Mouse (Mus musculus) cerebellum, adult (tissue): ENCODE results near the gene Slco2a1.
"Not testable (repeated sequence)": the region's sequence is repeated elsewhere in the genome, so short reads cannot be mapped to it uniquely, and the experiment has no call there.

Experiments
- ATAC-seq: cut with Nextera tagmentation; 2 replicates; pipeline ENCODE4 v1.9.2; 2017; ENCODE audit warnings: mild to moderate bottlenecking, moderate library complexity, mixed read lengths; ENCODE audit not compliant: insufficient number of reproducible peaks, low FRiP score, low TSS enrichment

Slco2a1 gene

DNA sequence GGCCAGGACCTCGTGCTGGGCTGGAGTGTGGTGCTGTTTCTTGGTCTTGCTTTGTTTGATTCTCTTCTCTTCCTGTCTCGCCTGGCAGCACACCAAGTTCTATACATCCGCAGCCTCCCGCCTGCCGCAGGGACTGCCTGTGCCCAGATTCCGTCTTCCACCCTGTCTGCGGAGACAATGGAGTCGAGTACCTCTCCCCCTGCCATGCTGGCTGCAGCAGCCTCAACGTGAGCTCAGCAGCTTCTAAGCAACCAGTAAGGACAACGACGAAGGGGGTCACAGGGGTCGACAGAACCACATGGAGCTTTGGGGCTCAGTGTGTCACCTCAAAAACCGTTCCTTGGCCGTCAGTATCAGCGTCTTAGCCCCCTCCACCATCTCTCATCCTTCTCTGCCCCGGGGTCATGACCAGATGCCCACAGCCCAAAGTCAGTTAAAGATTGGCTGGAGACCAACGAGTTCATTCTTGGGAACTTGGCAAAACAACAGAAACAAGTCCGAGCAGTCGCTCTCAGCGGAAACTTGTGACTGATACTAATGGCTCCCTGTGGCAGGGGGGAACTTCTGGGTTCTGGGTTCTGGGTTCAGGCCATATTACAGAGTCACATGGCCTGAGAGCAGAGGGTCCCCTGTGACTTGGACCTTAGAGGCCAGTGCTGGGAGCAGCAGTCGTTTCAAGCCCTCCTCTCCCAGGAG is 88.5 kb downstream of the Slco2a1 start:
- ATAC-seq = no peak

DNA sequence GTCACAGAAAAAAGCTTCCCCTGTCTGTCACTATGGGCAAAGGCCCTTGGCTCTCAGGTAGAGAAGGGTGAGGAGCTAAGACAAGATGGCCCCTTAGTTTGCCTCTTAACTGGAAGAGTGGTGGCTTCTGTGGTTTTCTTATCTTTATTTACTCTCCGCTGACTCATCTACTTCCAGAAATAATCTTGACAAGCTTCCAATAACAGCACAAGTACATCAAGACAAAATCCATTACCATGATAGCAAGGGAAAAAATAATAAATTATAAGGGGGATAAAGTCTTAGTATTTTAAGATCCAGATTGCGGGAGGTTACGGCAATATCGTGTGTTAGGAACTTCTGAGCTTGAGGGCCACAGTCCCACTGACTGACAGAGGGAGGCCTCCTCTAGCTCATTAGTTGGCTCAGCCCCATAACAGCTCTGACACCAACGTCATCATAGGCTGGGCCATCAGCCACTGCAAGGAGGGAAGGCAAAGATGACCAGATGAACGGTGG is 89.7 kb downstream of the Slco2a1 start:
- ATAC-seq = no peak

DNA sequence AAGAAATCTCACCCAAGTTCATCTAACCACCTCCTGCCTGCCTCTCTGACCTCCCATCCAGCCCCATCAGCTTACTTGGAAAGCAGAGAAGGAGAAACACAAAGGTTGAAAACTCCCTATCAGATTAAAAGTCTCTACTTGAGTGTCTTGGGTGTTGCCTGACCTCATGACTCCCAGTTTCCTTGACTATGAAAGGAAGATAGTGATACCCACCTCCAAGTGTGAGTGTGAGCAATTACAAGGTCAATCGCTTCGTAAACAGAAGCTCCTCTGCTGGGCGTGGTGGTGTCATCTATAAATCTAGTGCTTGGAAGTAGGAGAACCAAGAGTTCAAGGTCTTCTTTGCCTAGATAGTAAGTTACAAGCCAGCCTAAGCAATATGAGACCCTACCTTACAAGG is 91.7 kb downstream of the Slco2a1 start:
- ATAC-seq = no peak

DNA sequence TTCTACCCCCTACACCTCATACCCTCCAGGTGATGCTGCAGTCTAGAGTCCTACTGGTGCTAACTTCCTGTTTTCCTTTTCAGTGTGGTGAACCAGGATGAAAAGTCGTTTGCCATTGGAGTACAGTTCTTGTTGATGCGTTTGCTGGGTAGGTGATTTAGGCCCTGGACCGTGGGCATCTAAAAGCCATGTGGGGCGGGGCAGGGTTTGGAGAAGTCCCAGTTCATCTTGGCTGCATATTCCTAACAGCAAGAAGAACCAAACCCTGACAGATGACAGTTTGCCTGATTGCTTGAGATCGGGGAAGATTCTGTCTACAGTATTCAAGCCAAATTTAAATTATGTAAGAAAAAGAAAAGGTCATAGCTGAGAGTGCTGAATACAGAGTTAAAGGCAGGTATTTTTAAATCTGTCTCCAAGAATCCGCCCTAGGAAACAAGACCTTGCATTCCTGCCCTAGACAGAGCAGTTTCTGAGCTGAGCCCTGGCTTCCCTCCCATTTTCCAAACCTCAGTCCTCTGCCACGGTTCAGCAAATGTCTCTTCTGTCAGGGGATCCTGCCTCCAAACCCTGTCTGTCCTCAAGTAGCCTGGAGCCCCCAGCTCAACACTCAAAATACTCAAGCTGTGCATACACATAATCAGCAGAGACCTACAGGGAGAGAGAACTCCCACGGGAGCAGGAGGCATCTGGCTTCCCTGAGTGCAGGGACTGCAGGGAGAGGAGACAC is 93.9 kb downstream of the Slco2a1 start:
- ATAC-seq = no peak

DNA sequence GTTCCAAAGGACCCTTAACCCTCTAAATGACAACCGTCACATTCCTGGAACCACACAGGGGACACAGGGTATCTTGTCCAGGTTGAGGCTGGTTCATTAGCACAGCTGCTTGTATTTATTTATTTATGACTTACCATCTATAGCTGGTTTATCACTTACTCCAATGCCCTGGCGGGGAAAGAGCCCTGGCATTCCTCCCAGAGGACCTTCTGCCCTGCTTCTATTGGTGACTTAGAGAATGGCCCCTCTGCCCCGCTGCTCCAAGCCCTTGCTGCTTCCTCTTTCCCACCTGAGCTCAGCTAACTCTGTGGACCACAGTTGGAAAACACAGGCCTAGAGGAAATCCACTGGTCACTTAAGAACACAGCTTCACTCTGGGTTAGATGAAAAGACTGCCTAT is 94.9 kb downstream of the Slco2a1 start:
- ATAC-seq = no peak

DNA sequence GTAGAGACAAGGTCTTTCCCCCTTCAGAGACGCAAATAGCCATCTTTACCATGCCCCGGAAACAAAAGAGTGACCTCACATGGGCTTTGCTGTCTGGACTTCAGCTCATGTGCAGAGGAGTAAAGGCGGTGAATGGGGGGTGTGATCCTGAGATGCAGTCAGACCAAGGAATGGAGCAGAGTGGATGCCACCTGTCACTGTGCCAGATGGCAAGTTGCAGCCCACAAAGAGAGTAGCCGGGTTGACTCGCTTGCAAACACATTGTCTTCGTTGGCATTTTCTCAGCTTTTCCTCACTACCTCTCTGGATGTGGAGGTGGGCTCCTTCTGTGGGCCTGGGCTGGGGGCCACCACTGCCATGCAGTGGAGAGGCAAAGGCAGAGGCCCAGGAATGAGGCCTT is 98.2 kb downstream of the Slco2a1 start:
- ATAC-seq = no peak

DNA sequence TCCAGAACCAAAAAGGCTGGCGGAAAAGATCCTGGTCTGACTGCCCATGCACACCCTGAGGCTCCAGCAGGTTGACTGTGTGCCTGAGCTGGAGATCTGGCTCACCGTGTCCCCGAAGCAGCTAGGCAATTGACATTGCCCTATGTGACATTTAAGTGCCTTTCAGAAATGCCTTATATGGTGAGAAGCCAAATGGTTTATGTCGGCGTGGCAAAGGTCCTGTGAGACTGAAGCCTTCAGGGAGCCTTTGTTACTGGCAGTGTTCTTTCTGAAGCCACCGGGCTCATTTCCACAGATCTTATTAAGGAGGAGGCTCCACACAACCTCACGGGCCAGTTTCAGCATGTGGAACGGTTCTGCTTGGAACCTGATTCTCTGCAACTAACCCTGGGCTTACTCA is 98.8 kb downstream of the Slco2a1 start:
- ATAC-seq = no peak

DNA sequence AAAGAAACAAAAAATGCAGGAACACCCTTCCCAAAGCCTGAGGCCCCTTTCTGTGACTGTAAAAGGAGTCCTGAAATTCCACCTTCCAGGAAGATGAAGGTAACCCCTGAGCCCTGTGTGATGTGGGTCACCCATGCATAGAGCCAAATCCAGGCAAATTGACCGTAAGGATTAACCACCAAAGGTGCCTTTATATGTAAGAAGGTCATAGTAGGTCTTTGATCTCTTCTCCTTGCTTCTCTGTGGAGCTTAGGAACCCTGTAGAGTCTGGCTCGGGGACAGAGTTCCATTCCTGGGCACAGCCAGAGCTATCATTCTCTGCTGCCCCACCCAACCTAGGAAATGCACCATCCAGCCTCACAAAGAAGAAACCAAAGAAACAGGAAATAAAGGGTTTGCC is 100.1 kb downstream of the Slco2a1 start:
- ATAC-seq = no peak

DNA sequence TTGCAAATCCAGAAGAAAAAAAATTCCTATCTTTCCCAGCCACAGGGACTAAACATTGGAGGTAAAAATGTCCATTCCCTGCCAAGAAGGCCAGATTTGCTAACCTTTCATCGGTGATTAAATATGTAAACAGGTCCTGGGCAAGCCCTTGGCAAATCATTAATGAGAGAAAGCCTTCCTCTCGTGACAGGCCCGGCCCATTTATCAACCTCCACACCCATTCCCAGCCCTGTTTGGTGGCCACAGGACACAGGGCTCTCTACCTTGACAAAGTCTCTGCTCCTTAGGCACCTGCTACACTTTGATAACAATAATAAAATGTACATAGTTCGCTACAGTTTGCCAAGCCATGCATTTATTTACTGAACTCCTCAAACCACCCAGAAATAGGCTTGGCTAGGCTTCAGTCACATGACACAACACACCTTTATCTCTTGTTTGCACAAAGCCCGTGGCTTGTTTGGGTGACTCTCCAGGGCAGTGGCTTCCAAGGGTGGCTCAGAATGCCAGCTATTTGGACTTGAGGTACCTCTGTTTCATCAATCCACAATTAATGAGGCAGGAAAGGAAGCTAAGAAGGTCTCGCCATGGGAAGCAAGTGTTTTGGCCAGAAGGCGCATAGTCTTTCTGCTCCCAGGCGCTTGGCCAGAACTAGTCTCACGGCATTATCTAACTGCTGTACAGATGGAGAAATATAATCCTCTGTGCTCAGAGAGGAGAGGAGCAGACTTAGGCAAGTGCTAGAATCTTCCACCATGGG is 101.8 kb downstream of the Slco2a1 start:
- ATAC-seq = peak; percentile 53

DNA sequence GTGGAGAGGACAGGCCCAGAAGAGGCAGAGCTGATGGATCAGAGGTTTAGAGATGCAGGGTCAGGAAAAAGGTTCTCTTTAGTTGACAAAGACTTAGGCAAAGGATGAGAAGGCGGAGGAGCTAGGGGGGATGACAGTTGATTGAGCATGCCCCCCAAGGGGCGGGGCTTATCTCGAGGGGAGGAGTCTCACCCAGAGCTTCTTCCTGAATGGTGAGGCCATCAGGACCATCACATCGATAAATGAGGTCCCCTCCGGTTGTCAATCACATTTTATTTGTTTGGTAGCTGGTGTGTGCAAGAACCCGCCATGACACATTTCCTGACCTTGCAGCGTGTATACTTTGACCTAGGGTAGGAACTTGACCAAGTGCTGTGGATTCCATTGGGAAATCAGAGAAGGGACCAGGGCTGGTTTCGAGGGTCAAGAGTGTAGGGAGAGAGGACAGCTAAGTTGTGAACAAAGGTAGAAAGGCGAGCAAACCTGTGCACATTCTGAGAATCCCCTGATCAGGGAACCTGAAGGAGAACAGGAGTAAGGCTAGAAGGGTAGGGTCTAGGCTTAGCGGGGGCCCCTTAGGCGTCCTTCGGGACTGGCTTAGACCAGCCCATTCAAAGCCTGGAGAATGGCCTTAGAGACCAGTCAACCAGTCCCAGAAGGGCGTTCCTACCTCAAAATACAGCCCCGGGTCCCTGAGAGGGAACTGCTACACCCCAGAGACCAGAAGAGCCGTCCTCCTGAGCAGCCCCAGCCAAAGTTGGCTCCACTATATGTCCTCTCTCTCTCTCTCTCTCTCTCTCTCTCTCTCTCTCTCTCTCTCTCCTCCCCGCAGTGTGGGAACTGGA is 102.7 kb downstream of the Slco2a1 start:
- no peak for ATAC-seq

DNA sequence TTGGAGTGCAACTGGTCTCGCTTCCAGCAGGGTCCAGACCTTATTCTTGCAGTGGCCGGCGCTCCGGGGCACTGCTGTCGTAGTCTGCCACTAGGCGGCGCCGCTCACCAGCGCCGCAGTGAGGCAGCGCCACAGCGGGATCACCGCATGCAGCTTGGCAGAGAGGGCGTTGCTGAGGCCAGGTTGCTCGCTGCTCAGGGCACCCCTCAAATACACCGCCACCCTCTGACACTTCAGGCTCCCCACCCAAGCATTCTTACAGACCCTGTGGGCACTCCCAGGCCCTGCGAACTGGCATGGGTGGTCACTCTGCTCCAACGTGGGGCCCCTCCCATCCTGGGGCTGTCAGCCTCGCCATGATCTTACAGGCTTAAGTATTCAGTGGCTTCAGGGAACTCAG is 103.7 kb downstream of the Slco2a1 start:
- ATAC-seq = peak; percentile 82

DNA sequence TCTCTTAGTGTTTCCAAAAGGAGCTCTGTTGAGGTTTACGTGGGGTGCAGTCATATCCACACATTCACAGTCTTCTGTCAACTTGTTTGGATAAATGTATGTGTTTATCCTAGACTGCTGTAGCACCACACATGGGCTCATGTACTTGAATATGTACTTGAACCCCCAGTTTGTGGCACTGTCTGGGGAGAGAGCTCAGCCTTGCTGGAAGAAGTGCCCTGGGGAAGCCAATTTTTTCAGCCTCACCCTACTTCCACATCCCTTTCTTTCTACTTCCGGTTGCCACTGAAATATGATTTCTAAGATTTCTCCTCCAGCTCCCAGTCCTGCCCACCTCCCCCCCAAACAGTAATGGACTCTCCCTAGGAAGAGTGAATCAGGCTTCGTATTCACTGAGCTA is 105.2 kb downstream of the Slco2a1 start:
- no peak for ATAC-seq

DNA sequence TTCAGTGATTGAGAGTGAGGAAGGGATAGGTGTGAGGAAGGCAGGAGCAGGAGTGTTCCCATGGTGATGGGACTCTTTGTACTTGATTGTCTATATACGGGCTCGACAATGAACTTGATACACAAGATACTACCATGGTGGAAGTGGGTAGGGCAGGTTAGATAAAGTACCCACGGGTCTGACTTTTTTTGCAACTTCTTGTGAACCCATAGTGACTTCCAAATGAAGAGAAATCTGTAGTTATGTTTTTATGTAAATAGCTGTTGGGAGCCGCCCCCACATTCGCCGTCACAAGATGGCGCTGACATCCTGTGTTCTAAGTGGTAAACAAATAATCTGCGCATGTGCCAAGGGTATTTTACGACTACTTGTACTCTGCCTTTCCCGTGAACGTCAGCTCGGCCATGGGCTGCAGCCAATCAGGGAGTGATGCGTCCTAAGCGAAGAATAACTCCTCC is 119.9 kb downstream of the Slco2a1 start:
- ATAC-seq = not testable (repeated sequence)

DNA sequence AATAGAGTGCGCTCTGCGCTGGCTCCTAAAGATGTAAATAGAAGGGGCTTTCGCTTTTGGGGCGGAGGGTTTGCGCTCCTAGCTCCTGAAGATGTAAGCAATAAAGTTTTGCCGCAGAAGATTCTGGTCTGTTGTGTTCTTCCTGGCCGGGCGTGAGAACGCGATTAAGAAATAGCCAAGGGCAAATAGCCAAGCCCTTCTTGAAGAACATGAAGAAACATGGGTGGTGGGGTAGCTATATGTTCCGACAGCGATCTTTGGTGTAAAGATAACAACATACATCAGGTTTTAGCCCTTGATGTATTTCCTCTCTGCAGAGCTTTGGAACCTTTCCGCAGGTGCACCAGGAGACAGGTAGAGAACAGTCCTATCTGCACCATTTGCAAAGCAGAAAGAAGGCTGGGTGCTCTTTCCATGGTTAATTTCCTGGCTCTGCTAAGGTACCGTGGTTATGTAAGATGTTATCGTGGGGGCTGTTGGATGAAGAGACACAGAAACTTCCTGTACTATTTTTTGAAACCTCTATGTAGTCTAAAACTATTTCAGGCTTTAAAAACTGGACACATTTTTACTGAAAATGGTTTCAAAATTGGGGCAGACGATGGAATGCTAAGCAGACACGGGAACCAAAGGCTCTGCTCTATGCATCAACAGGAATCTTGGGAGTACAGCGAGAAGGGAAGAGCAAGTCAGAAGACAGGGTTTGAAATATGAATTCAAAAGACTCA is 120.6 kb downstream of the Slco2a1 start:
- no peak for ATAC-seq

DNA sequence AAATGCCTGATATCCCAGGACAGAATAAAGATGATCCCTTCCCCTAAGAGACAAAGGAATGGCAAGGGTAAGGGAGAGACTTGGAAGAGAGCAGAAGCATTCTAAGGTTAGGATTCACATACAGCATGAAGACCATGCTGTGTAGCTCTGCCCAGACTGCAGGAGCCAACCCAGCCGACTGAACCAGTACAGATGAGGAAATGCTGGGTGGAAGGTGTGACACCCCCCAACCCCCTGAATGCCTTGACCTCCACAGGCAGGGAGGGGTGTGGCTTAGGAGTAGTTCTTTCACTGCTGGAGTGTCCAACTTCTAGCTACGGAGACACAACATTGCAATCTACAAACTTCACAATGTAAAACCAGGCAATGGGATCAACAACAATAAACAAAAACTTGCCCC is 121.4 kb downstream of the Slco2a1 start:
- no peak for ATAC-seq

DNA sequence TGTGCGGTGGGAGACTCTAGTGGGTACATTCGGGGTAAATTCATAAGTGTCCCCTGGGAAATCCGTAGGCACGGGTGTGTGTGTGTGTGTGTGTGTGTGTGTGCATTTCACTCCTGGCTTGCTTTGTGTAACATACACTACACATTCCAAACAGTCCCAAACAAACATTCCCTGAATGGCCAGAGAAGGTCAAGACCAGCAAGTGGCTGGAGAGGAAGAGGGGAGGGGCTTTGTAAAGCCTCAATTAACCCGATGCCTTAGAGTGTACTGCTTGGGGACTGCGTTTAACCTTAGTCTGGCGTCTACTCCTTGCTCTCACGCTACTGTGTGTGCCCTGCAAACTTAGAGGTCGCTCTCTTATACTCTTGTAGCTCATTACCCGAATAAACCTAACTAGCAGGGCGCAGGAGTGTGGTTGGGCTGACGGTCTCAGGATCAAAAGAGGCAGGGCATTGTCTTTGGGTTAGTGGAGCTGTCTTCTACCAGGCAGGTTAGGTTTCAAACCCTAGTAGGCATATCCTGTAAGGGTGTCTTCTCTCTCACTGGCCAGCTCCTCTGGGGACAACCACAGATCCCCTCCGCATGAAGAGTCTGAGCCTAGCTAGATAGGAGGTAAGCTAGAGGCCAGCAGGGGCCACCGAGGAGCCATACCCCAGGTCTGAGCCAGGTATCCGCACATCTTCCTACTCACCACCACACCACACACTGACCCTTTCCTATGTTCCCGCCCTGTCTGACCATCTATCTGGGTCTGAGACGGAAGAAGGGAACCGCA is 122.4 kb downstream of the Slco2a1 start:
- ATAC-seq = peak; percentile 50; the same call in 1 of the 2 replicates

DNA sequence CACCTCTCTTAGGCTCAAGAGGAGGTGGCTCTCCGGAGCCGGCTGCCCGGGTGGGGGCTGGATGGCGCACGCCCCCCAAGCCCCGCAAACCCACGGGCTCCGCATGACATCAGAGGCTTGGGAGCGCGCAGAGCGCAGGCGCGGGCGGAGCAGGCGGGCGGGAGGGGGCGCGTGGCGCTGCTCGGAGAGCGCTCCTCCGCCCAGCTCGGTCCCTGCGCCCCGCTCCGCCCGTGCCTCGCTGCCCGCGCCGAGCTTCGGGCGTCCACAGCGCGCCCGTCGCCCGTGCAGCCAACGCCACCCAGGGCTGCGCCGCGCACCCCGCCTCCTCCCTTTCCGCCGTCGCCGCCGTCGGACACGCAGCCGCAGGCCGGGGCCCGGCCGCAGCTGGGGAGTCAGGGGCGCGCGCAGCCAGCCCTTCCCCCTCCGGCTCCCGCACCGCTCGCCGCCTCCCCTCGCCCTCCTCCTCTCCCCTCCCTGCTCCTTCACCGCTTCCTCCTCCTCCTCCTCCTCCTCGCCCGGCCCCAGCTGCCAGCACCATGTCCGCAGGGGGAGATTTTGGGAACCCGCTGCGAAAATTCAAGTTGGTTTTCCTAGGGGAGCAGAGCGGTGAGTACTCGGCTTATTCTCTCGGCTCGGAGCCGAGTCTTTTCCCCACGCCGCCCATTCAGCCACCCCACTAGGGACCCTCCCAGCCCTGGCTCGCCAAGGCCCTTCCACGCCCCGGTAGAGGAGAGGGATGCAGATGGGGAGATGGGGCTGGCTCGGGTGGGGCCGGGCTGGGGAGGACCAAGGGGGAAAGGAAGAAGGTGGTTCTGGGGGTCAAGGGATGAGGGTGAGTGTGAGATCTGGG is 123.3 kb downstream of the Slco2a1 start, which contains the start of gene Rab6b:
TSS of gene Rab6b (plus strand) at position 167 of the 850 bp plus-strand sequence.
- ATAC-seq = peak; percentile 73
